Mouse (Mus musculus) forebrain, embryonic 16.5 days (tissue): ENCODE measurements around the gene Ifng. TPM values are rescaled to one million over a fixed set of nuclear protein-coding genes. Genes with fewer than 3 reads are reported as not detected.

Experiments used
- polyA plus RNA-seq: library from polyadenylated mRNA; unstranded; fragments of >200 nt; fragmentation: Nextera tagmentation; extraction: Ambion mirVana; gene quantifications from 2 replicates; pipeline ENCODE4 v1.2.1, GENCODE M21; 2015

The Ifng gene
- polyA plus RNA-seq, 1 experiment from 2014 or later, result not detected

Other genes starting within 250 kb of the Ifng start
- not detected in 2 replicates for gene Il22, start 236.1 kb upstream of the Ifng start, polyA plus RNA-seq
- gene Gm32717, start 200.3 kb upstream of the Ifng start, polyA plus RNA-seq, result 0.25 and 0.27 TPM in 2 replicates
- gene Gm32802, start 182.4 kb upstream of the Ifng start, polyA plus RNA-seq, result 0.25 and 0.27 TPM in 2 replicates
- gene Iltifb, start 146.0 kb upstream of the Ifng start, polyA plus RNA-seq, result not detected in 2 replicates
- not detected in 2 replicates for gene Gm9040, start 114.1 kb upstream of the Ifng start, polyA plus RNA-seq
- not detected in 2 replicates for gene Gm9044, start 108.6 kb upstream of the Ifng start, polyA plus RNA-seq
- not detected in 2 replicates for gene Gm9045, start 103.2 kb upstream of the Ifng start, polyA plus RNA-seq
- gene Gm9046, start 97.8 kb upstream of the Ifng start, polyA plus RNA-seq, result not detected in 2 replicates
- not detected in 2 replicates for gene Gm9048, start 92.4 kb upstream of the Ifng start, polyA plus RNA-seq
- not detected in 2 replicates for gene Gm9049, start 86.9 kb upstream of the Ifng start, polyA plus RNA-seq